Mouse (Mus musculus) layer of hippocampus, adult 2 months (tissue): ENCODE measurements around the gene Chrna5. TPM values are rescaled to one million over a fixed set of nuclear protein-coding genes. Genes with fewer than 3 reads are reported as not detected.
A peak's percentile ranks its signal among the peaks of the same experiment; 100 is the strongest.

ENCODE experiments used
- DNase-seq, 2 experiments: peaks; one replicate each; pipeline ENCODE4 v3.0.0; 2022; ENCODE audit warnings: low spot score in 2 of 2
- H3K27ac ChIP-seq: fragments of 200-600 bp; 2 replicates; pipeline ENCODE4 v1.8.1; 2022
- H3K4me3 ChIP-seq: fragments of 200-600 bp; 2 replicates; pipeline ENCODE4 v1.8.1; 2022; ENCODE audit warnings: mild to moderate bottlenecking
- CTCF ChIP-seq: fragments of 200-600 bp; conservative IDR thresholded peaks from 2 replicates; pipeline ENCODE4 v1.8.1; 2022; ENCODE audit warnings: antibody characterized with exemption, mild to moderate bottlenecking, moderate library complexity
- total RNA-seq, 2 experiments: library from RNA; stranded (reverse); gene quantifications; 2 replicates each; pipeline ENCODE4 v1.2.3; 2021

The Chrna5 gene
- total RNA-seq, 2 experiments from 2014 or later, result 7.4 to 7.8 TPM

DNA sequence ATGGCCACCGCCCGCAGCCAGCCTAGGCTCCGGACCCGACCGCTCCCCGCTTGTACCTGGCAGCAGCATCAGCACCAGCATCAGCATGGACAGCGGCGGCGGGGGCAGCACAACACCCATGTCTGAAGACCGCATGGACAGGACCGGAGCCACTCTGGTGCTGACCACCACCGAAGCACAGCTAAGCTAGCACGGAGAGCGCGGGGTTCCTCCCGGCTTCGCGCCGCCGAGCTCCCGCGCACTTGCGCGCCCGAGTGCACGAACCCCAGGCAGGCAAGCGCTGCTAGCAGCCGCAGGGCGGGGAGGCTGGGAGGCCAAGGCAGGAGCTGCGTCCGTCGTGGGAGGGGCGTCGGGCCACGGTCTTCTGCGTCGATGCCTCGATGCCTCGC, 45.6 kb downstream of the Chrna5 start, which contains the start of gene Chrna3:
TSS of gene Chrna3 (minus strand) at position 288 of the 389 bp plus-strand sequence.
- peak within 1 kb of the TSS; percentile 43 for H3K4me3 ChIP-seq

DNA sequence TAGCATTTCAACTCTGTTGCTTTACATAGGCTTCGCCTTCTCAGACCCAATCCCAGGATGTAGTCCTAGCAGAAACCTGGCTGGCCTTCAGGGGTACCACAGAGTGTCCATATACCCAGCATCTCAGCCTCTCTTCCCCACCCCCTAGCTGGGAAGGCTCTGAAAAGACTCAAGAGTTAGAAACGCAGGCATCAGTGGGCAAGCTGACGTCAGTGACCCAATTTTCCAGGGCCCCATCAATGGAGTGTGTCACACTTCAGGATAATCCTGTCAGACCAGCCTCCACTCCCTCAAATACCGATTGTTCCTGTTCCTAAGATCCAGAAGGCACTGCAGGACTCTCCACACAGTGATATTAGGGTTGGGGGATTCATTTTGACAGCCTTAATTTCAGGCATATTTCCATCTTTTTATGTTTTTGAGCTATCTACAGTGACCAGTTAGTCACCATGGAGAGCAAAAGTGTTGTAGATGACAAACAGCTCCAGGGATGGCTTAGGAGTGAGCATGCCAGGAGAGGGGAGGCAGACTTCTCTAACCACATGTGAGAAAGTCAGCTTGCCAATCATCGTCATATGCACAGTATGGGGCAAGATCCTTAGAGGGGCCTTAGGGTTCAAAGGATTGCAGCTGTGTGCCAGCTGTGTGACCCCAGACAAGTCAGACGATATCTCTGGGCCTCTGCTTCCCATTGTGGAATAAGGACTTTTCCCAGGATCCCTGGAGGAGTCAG, 50.9 kb downstream of the Chrna5 start:
- Histone ChIP-seq H3K4me3 (no peak overlapping the region), H3K27ac (no peak overlapping the region)
- DNase-seq, result no peak
- TF ChIP-seq CTCF, result no peak

More for the DNA sequence above, 45.6 kb downstream of the Chrna5 start, which contains the start of gene Chrna3:
- DNase-seq, result no peak
- H3K27ac ChIP-seq, result no peak within 1 kb of the TSS
- TF ChIP-seq CTCF, result no peak

- DNase-seq, result no peak
- Histone ChIP-seq H3K27ac (no peak overlapping the region), H3K4me3 (no peak overlapping the region)
- TF ChIP-seq CTCF, result no peak
Observed at GRCm38 (mm10) chr9:55038948-55039347, 58.3 kb downstream of the Chrna5 start.

DNA sequence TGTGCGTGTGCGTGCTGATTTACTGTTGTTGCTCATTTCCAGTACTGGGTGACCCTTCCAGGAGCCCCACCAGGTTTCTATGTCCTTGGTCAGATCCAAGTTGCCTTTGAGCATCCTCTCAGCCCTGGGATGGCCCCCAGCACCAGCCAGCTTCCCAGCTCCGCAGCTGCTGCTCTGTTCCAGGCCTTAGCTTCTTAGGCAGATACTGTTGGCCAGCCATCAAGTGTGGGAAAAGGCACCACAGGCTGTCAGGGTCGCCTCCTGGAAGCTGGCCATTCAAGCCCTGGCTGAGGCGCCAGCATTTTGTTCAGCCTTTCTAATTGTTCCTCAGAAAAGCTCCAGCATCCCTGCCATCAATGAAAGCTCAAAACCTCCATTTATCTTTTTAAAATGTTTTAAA, 59.3 kb downstream of the Chrna5 start:
- peak in 1 of 2 experiments; percentile 14 for DNase-seq
- no peak overlapping the region for H3K4me3 ChIP-seq
- no peak overlapping the region for H3K27ac ChIP-seq
- TF ChIP-seq CTCF, result no peak

DNA sequence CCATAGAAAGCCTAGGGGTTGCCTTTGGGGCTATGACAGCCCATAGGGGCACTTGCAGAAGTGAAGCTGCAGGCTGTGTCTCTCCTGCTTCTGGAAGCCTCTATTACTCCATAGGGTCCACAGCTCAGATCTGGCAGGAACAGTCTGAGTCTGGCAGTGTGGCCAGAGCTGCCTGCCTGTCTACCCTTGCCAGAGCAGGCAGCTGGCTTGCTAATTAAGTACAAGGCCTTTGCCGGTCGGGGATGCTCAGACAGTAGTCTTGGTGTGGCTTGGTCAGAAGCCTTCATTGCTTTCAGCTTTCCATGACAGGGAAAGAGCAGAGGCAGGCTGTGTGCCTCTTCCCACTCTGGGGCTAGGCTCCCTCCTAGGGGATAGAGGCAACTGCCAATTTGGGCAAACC, 60.7 kb downstream of the Chrna5 start:
- no peak for TF ChIP-seq CTCF
- no peak overlapping the region for H3K27ac ChIP-seq

GRCm38 (mm10) chr9:55043688-55044087, 63.0 kb downstream of the Chrna5 start:
- no peak for TF ChIP-seq CTCF
- H3K4me3 ChIP-seq, result no peak overlapping the region
- no peak for DNase-seq
- no peak overlapping the region for H3K27ac ChIP-seq

More for the DNA sequence above, 60.7 kb downstream of the Chrna5 start:
- no peak for DNase-seq
- H3K4me3 ChIP-seq, result no peak overlapping the region

DNA sequence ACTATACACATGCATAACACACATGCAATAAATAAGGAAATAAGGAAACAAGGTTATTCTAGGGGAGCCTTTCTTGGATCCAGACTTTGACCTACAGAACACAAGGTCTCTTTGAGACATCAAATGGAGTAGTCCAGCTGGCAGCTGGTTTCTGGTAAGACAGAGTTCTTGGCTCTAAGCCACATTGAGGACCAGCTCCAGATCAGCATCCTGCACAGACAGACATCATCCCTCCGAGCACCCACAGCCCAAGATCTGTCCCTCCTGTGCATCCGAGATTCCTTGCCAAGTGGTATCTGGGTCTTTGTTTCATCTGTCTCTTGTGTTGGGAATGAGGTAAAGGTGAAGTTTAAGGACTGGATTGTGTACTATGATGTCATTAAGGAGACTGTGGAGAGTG, 64.3 kb downstream of the Chrna5 start:
- H3K27ac ChIP-seq, result no peak overlapping the region
- DNase-seq, result no peak
- H3K4me3 ChIP-seq, result no peak overlapping the region
- TF ChIP-seq CTCF, result no peak

- Histone ChIP-seq H3K27ac (no peak overlapping the region), H3K4me3 (no peak overlapping the region)
- peak; percentile 71 for TF ChIP-seq CTCF
- DNase-seq, result no peak
Observed at GRCm38 (mm10) chr9:55046764-55047163, 66.1 kb downstream of the Chrna5 start.

DNA sequence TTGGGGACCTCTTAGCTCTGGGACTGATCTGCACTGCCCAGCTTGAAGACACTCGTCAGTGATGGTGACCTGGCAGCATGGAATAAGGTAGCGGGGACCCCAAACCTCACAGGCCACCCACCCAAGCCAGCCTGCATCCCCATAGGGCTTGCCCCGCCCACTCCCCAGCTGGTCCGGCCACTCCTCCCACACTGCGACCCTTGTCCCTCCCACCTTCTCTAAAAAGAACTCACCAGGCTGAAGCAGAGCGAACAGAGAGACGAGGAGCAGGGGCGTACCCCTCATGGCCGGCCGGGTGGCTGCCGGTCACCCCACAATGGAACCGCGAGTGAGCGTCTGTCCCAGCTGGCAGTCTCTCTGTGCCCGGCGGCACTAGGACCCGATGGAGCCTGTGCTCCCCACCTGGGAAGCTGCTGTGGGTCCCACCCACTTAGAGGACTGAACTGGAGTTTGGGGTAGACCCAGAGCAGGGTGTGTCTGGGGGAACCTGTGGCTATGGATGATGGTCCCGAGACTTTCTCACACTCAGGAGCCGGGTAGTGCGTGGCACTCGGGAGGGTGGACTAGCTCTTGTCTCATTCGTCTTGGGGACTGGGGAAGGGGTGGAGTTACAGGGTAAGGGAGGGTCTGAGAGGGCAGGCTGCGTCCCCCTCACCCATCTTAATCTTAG, 67.7 kb downstream of the Chrna5 start, which contains the start of gene Chrnb4:
TSS of gene Chrnb4 (minus strand) at position 569 of the 670 bp plus-strand sequence.
- no peak for TF ChIP-seq CTCF
- peak within 1 kb of the TSS; percentile 34 for H3K4me3 ChIP-seq
- H3K27ac ChIP-seq, result no peak within 1 kb of the TSS
- no peak for DNase-seq

GRCm38 (mm10) chr9:55055386-55055930, 74.8 kb downstream of the Chrna5 start:
- Histone ChIP-seq H3K4me3 (no peak overlapping the region), H3K27ac (no peak overlapping the region)
- no peak for TF ChIP-seq CTCF
- DNase-seq, result no peak

Other genes with a start within 250 kb of the Chrna5 start
- gene Wdr61, start 246.4 kb upstream of the Chrna5 start, total RNA-seq, result 10 to 100 TPM; 60.2 to 63.6 TPM
- under 1 TPM in 1 of 2 experiments, not detected in 1; 0.93 TPM for gene Crabp1, start 216.1 kb upstream of the Chrna5 start, total RNA-seq
- gene Ireb2, start 117.1 kb upstream of the Chrna5 start, total RNA-seq, result 10 to 100 TPM; 51.7 to 53.4 TPM
- 1 to 10 TPM; 3.0 to 3.1 TPM for gene Hykk, start 63.6 kb upstream of the Chrna5 start, total RNA-seq
- 100 to 1,000 TPM; 127 to 136 TPM for gene Psma4, start 30.1 kb upstream of the Chrna5 start, total RNA-seq
- gene AY074887, start 29.9 kb upstream of the Chrna5 start, total RNA-seq, result not detected
- gene Chrna3, start 45.7 kb downstream of the Chrna5 start, total RNA-seq, result under 1 TPM; 0.17 to 0.18 TPM
- under 1 TPM in 1 of 2 experiments, not detected in 1; 0.10 TPM for gene Chrnb4, start 67.9 kb downstream of the Chrna5 start, total RNA-seq
- gene Ube2q2, start 168.0 kb downstream of the Chrna5 start, total RNA-seq, result 10 to 100 TPM; 58.0 to 65.8 TPM
- gene Fbxo22, start 228.0 kb downstream of the Chrna5 start, total RNA-seq, result 10 to 100 TPM; 31.0 to 36.0 TPM